Mouse (Mus musculus) bone marrow macrophage, adult 2 months (primary cell): Measurements from ENCODE around the gene Map7.

ENCODE experiments used
- CTCF ChIP-seq: IDR thresholded peaks from 2 replicates; pipeline ENCODE4 v1.5.1; 2012; ENCODE audit warnings: low read depth, mild to moderate bottlenecking, low read length, moderate library complexity
- POLR2A ChIP-seq: IDR thresholded peaks from 2 replicates; pipeline ENCODE4 v1.6.1; 2012; ENCODE audit warnings: mild to moderate bottlenecking, low read depth, low read length, borderline replicate concordance

- TF ChIP-seq POLR2A (no peak), CTCF (no peak)
These were observed 42.7 kb upstream of the Map7 start for GRCm38 (mm10) chr10:20105575-20105974.
